ENCODE assay signal across 8 mouse cellular contexts in genomic region chr7:13034148-13034977, GRCm38 (mm10). TPM values are rescaled to one million over a fixed set of nuclear protein-coding genes. Genes with fewer than 3 reads are reported as not detected.
A peak's percentile ranks its signal among the peaks of the same experiment; 100 is the strongest.
DNase-seq lines count a peak whose midpoint lies in the region; ATAC-seq and TF ChIP-seq lines count a peak whose summit lies in the region.

TSS of gene Chmp2a (minus strand) at chr7:13034807.

- WGBS in heart, embryonic 13.5 days, result under 1% methylated on average over 45 of the region's 45 CpGs
- WGBS in liver, embryonic 12.5 days (ENCODE audit: insufficient replicate concordance), result under 1% methylated on average over 45 of the region's 45 CpGs
- under 1% methylated on average over 45 of the region's 45 CpGs for WGBS in stomach, embryonic 15.5 days

- peak; percentile 74 for ATAC-seq in erythroid progenitor cell, adult 5-6 weeks (replicated peaks; ENCODE audit: low FRiP score, poor library complexity, severe bottlenecking)
- ATAC-seq in heart, embryonic 13.5 days (ENCODE audit: extremely low read depth, insufficient number of reproducible peaks, low FRiP score, low TSS enrichment), result peak; percentile 74
- ATAC-seq in liver, embryonic 12.5 days, result peak; percentile 78
- ATAC-seq in stomach, embryonic 15.5 days (ENCODE audit: insufficient read depth, low FRiP score, low read depth), result peak; percentile 79

- peaks cover 57% of the 10 kb centered on the region for H3K36me3 ChIP-seq in C2C12 (ENCODE audit: control insufficient read depth, insufficient read depth)
- peaks cover 63% of the 10 kb centered on the region for H3K36me3 ChIP-seq in heart, embryonic 13.5 days
- peaks cover 65% of the 10 kb centered on the region for H3K36me3 ChIP-seq in liver, embryonic 12.5 days
- H3K36me3 ChIP-seq in stomach, embryonic 15.5 days, result peaks cover 47% of the 10 kb centered on the region

- peaks cover 44% of the 10 kb centered on the region for H3K4me1 ChIP-seq in heart, embryonic 13.5 days
- peaks cover 51% of the 10 kb centered on the region for H3K4me1 ChIP-seq in liver, embryonic 12.5 days
- H3K4me1 ChIP-seq in stomach, embryonic 15.5 days, result peaks cover 34% of the 10 kb centered on the region

- H3K9me3 ChIP-seq in heart, embryonic 13.5 days, result no peaks in the 10 kb centered on the region
- H3K9me3 ChIP-seq in liver, embryonic 12.5 days (replicated peaks), result no peaks in the 10 kb centered on the region
- no peaks in the 10 kb centered on the region for H3K9me3 ChIP-seq in stomach, embryonic 15.5 days

- H3K9ac ChIP-seq in heart, embryonic 13.5 days, result peak within 1 kb of the TSS; percentile 94
- peak within 1 kb of the TSS; percentile 89 for H3K9ac ChIP-seq in liver, embryonic 12.5 days
- peak within 1 kb of the TSS; percentile 64 for H3K9ac ChIP-seq in stomach, embryonic 15.5 days

- peak within 1 kb of the TSS; percentile 93 for H3K27ac ChIP-seq in heart, embryonic 13.5 days (replicated peaks)
- peak within 1 kb of the TSS; percentile 98 for H3K27ac ChIP-seq in liver, embryonic 12.5 days
- H3K27ac ChIP-seq in stomach, embryonic 15.5 days, result peak within 1 kb of the TSS; percentile 93

- peak within 1 kb of the TSS; percentile 96 for H3K4me2 ChIP-seq in heart, embryonic 13.5 days
- H3K4me2 ChIP-seq in liver, embryonic 12.5 days, result peak within 1 kb of the TSS; percentile 81
- H3K4me2 ChIP-seq in stomach, embryonic 15.5 days, result peak within 1 kb of the TSS; percentile 80

- H3ac ChIP-seq in C2C12 (ENCODE audit: control insufficient read depth, insufficient read length, low read depth), result peak within 1 kb of the TSS; percentile 56

- peaks cover 34% of the 10 kb centered on the region for H3K79me2 ChIP-seq in C2C12 (ENCODE audit: control insufficient read depth, insufficient read depth)

- DNase-seq in brain, embryonic 18.5 days (ENCODE audit: low read depth, low spot score), result peak; percentile 95
- DNase-seq in kidney, postnatal 10 days, result peak; percentile 99
- DNase-seq in natural killer cell, adult 2 months (ENCODE audit: low spot score in 2 of 2), result peak; percentile 95 to 97

- no peak for TF ChIP-seq CTCF in C2C12 (IDR thresholded peaks at IDR 0.05; ENCODE audit: control insufficient read depth, insufficient read depth, insufficient read length)

- no peaks in the 10 kb centered on the region for H3K27me3 ChIP-seq in C2C12 (ENCODE audit: control insufficient read depth, insufficient read depth, insufficient read length)
- H3K27me3 ChIP-seq in heart, embryonic 13.5 days (replicated peaks), result no peaks in the 10 kb centered on the region
- no peaks in the 10 kb centered on the region for H3K27me3 ChIP-seq in liver, embryonic 12.5 days (replicated peaks)
- H3K27me3 ChIP-seq in stomach, embryonic 15.5 days (replicated peaks), result no peaks in the 10 kb centered on the region

- H3K4me3 ChIP-seq in C2C12 (ENCODE audit: insufficient read depth, poor library complexity, severe bottlenecking), result peak within 1 kb of the TSS; percentile 46
- peak within 1 kb of the TSS; percentile 87 for H3K4me3 ChIP-seq in heart, embryonic 13.5 days
- peak within 1 kb of the TSS; percentile 86 for H3K4me3 ChIP-seq in liver, embryonic 12.5 days
- H3K4me3 ChIP-seq in stomach, embryonic 15.5 days (replicated peaks), result peak within 1 kb of the TSS; percentile 62

- peaks cover 19% of the 10 kb centered on the region for H3K79me3 ChIP-seq in C2C12 (ENCODE audit: low read depth)

TF ChIP-seq in C2C12, 6 proteins besides CTCF, POLR2A, EP300 and RAD21:
- TF ChIP-seq FOSL1 (IDR thresholded peaks at IDR 0.05; ENCODE audit: insufficient read depth, low read length, poor library complexity, severe bottlenecking) (no peak), CEBPB (IDR thresholded peaks at IDR 0.05; ENCODE audit: low read depth) (no peak), USF1 (IDR thresholded peaks at IDR 0.05; ENCODE audit: low read depth) (no peak), MAX (IDR thresholded peaks at IDR 0.05) (peak; percentile 45), MYOD1 (IDR thresholded peaks at IDR 0.05; ENCODE audit: control insufficient read depth, insufficient read length, low read depth) (no peak), MYOG (IDR thresholded peaks at IDR 0.05; ENCODE audit: control insufficient read depth, extremely low read depth, insufficient read length) (no peak)

RNA-seq across cellular contexts. Expression of gene Chmp2a, which starts in this region (rescaled TPM):
- 128 TPM for polyA plus RNA-seq in C2C12 (2012; fragmentation: generic; extraction: Trizol)
- 116 and 138 TPM in 2 replicates for total RNA-seq in erythroid progenitor cell, adult 5-6 weeks (2015; ENCODE audit: low replicate concordance)
- total RNA-seq in erythroid progenitor cell, adult 5-6 weeks (2017; ENCODE audit: low replicate concordance), result 125 and 153 TPM in 2 replicates
- polyA plus RNA-seq in heart, embryonic 13.5 days (2015; fragmentation: Nextera tagmentation; extraction: Ambion mirVana), result 126 and 138 TPM in 2 replicates
- 133 and 134 TPM in 2 replicates for polyA plus RNA-seq in liver, embryonic 12.5 days (2016; fragmentation: Nextera tagmentation; extraction: Ambion mirVana)
- 161 and 167 TPM in 2 replicates for polyA plus RNA-seq in stomach, embryonic 15.5 days (2015; fragmentation: Nextera tagmentation; extraction: Ambion mirVana)

Comparison
In these comparisons a context has a peak if more than half of its experiments do, and no peak if none do; other contexts are left out.
1. Peak in every context shown above with its lines: DNase-seq, ATAC-seq, H3K4me3 ChIP-seq and H3K27ac ChIP-seq.